In genomic region chr9:56075264-56075663, GRCm38 (mm10) we compare ENCODE assay signal across 8 mouse cellular contexts. TPM values are rescaled to one million over a fixed set of nuclear protein-coding genes. Genes with fewer than 3 reads are reported as not detected.
DNase-seq lines count a peak whose midpoint lies in the region; ATAC-seq and TF ChIP-seq lines count a peak whose summit lies in the region.

No protein-coding gene starts in this region.

- H3K36me3 ChIP-seq in MEL (ENCODE audit: control insufficient read depth in 1 of 2, insufficient read depth in 2 of 2, low read length in 2 of 2): no peaks in the 10 kb centered on the region
- peaks cover 24% of the 10 kb centered on the region for H3K36me3 ChIP-seq in forebrain, embryonic 14.5 days (ENCODE audit: control insufficient read depth, insufficient read depth, low read length)
- no peaks in the 10 kb centered on the region for H3K36me3 ChIP-seq in thymus, adult 2 months (ENCODE audit: control insufficient read depth, insufficient read depth, low read length)

- WGBS in forebrain, embryonic 14.5 days: 8% methylated on average over 4 of the region's 4 CpGs
- WGBS in lung, adult 2 months: 7% methylated on average over 4 of the region's 4 CpGs
- WGBS in olfactory bulb, adult 2 months: 15% methylated on average over 4 of the region's 4 CpGs
- 4% methylated on average over 4 of the region's 4 CpGs for WGBS in thymus, adult 2 months

- peak; percentile 61 for ATAC-seq in forebrain, embryonic 14.5 days

- H3K27ac ChIP-seq in MEL (ENCODE audit: control insufficient read depth, low read depth, low read length): no peak overlapping the region
- 0 out of 2 replicates have a peak overlapping the region, but pooled peaks have one; percentile 3 for H3K27ac ChIP-seq in forebrain, embryonic 14.5 days (ENCODE audit: low read depth, low read length)
- peak overlapping the region; percentile 46; the same call in 1 of the 2 replicates for H3K27ac ChIP-seq in olfactory bulb, adult 2 months (ENCODE audit: insufficient read depth, low read depth, low read length)
- H3K27ac ChIP-seq in thymus, adult 2 months (ENCODE audit: control insufficient read depth, insufficient read depth, low read length): peak overlapping the region; percentile 95

- no peak overlapping the region for H3K9ac ChIP-seq in MEL (ENCODE audit: control insufficient read depth, low read depth, low read length, poor library complexity, severe bottlenecking)
- no peak overlapping the region for H3K9ac ChIP-seq in forebrain, embryonic 14.5 days (ENCODE audit: low read length)

- no peaks in the 10 kb centered on the region for H3K79me2 ChIP-seq in MEL (ENCODE audit: control insufficient read depth, insufficient read depth, low read length, poor library complexity)

- TF ChIP-seq EP300 in MEL (IDR thresholded peaks at IDR 0.05; ENCODE audit: low read depth in 1 of 2, low read length in 2 of 2): no peak

- peaks cover 0 to 3% of the 10 kb centered on the region in 2 experiments; a peak in 1 of 4 replicates for H3K4me1 ChIP-seq in MEL (ENCODE audit: control insufficient read depth in 1 of 2, insufficient read depth in 2 of 2, low read length in 2 of 2)
- H3K4me1 ChIP-seq in forebrain, embryonic 14.5 days (ENCODE audit: control insufficient read depth, insufficient read depth, low read length): no peaks in the 10 kb centered on the region
- peaks cover 5% of the 10 kb centered on the region; the same call in 1 of the 2 replicates for H3K4me1 ChIP-seq in lung, adult 2 months (ENCODE audit: control insufficient read depth, insufficient read depth, low read length)
- no peaks in the 10 kb centered on the region for H3K4me1 ChIP-seq in olfactory bulb, adult 2 months (ENCODE audit: control insufficient read depth, insufficient read depth, low read length)
- H3K4me1 ChIP-seq in thymus, adult 2 months (replicated peaks; ENCODE audit: control insufficient read depth, insufficient read depth, low read length): peaks cover 27% of the 10 kb centered on the region

- TF ChIP-seq RAD21 in MEL (IDR thresholded peaks at IDR 0.05; ENCODE audit: low read depth, low read length): peak; percentile 50

- no peak overlapping the region for H3K4me3 ChIP-seq in MEL (ENCODE audit: control insufficient read depth in 1 of 2, insufficient read depth in 1 of 2, low read depth in 2 of 2, low read length in 2 of 2)
- H3K4me3 ChIP-seq in forebrain, embryonic 14.5 days (ENCODE audit: low read depth, low read length): no peak overlapping the region
- no peak overlapping the region for H3K4me3 ChIP-seq in lung, adult 2 months (replicated peaks; ENCODE audit: extremely low read depth, low read depth, low read length)
- no peak overlapping the region for H3K4me3 ChIP-seq in olfactory bulb, adult 2 months (ENCODE audit: insufficient read depth, low read depth, low read length)
- no peak overlapping the region for H3K4me3 ChIP-seq in thymus, adult 2 months (ENCODE audit: control insufficient read depth, insufficient read depth, low read length)

- no peak overlapping the region for H3K4me2 ChIP-seq in forebrain, embryonic 14.5 days (ENCODE audit: low read length)

- intact Hi-C loops in heart, postnatal 25 days (cut with DNase I): loop anchor here (2.0 kb wide), 1 partner anchor 44 kb away; no protein-coding TSS in a partner anchor

- H3K27me3 ChIP-seq in MEL (ENCODE audit: control insufficient read depth in 1 of 2, insufficient read depth in 2 of 2, low read length in 2 of 2): no peaks in the 10 kb centered on the region
- no peaks in the 10 kb centered on the region for H3K27me3 ChIP-seq in forebrain, embryonic 14.5 days (replicated peaks; ENCODE audit: control insufficient read depth, insufficient read depth, low read length)
- no peaks in the 10 kb centered on the region for H3K27me3 ChIP-seq in thymus, adult 2 months (ENCODE audit: control insufficient read depth, insufficient read depth, low read length)

- no peaks in the 10 kb centered on the region for H3K9me3 ChIP-seq in MEL (replicated peaks; ENCODE audit: insufficient read depth, low read length)
- no peaks in the 10 kb centered on the region for H3K9me3 ChIP-seq in forebrain, embryonic 14.5 days (replicated peaks; ENCODE audit: control insufficient read depth, low read length)

- TF ChIP-seq CTCF in MEL (IDR thresholded peaks at IDR 0.05 in 2 of 3, conservative IDR thresholded peaks at IDR 0.05 in 1 of 3; ENCODE audit: control insufficient read depth in 1 of 3, insufficient read depth in 1 of 3, low read depth in 2 of 3, low read length in 3 of 3, poor library complexity in 1 of 3, severe bottlenecking in 1 of 3): peak; percentile 78 to 82 (median 82)
- peak; percentile 67 for TF ChIP-seq CTCF in lung, adult 2 months (IDR thresholded peaks at IDR 0.05; ENCODE audit: insufficient read depth, low read length)
- TF ChIP-seq CTCF in olfactory bulb, adult 2 months (IDR thresholded peaks at IDR 0.05; ENCODE audit: insufficient read depth, low read depth, low read length): 0 out of 2 replicates have a peak, but pooled peaks have one; percentile 7
- TF ChIP-seq CTCF in thymus, adult 2 months (IDR thresholded peaks at IDR 0.05; ENCODE audit: borderline replicate concordance, control insufficient read depth, extremely low read depth, insufficient read depth, low read length, poor library complexity): peak; percentile 61; the same call in 1 of the 2 replicates

- no peak for TF ChIP-seq POLR2A in MEL (IDR thresholded peaks at IDR 0.05; ENCODE audit: control insufficient read depth in 1 of 2, insufficient read depth in 1 of 2, low read depth in 1 of 2, low read length in 2 of 2, poor library complexity in 1 of 2)
- no peak for TF ChIP-seq POLR2A in lung, adult 2 months (IDR thresholded peaks at IDR 0.05; ENCODE audit: borderline replicate concordance, extremely low read depth, low read depth, low read length)
- no peak for TF ChIP-seq POLR2A in olfactory bulb, adult 2 months (IDR thresholded peaks at IDR 0.05; ENCODE audit: insufficient read depth, low read depth, low read length)
- no peak for TF ChIP-seq POLR2A in thymus, adult 2 months (IDR thresholded peaks at IDR 0.05; ENCODE audit: control insufficient read depth, extremely low read depth, insufficient read depth, low read length, poor library complexity)

- DNase-seq in MEL (ENCODE audit: low read depth, low spot score): peak; percentile 83
- DNase-seq in c-Kit-positive CD71-positive TER-119-negative erythroid progenitor cells, embryonic 14.5 days (ENCODE audit: low read depth): peak; percentile 63
- DNase-seq in forebrain, embryonic 14.5 days (ENCODE audit: low spot score): peak; percentile 84
- peak; percentile 53 for DNase-seq in heart, postnatal 25 days (ENCODE audit: low spot score)
- DNase-seq in kidney, postnatal 4 days: peak; percentile 71 to 81
- peak; percentile 46 for DNase-seq in lung, adult 2 months
- peak; percentile 74 for DNase-seq in thymus, adult 2 months

TF ChIP-seq in MEL, 35 proteins besides CTCF, POLR2A, EP300 and RAD21:
- TF ChIP-seq SMC3 (IDR thresholded peaks at IDR 0.05; ENCODE audit: low read depth, low read length): peak; percentile 41
- no peak for TF ChIP-seq MYC (IDR thresholded peaks at IDR 0.05; ENCODE audit: low read depth, low read length)
- no peak for TF ChIP-seq MAFK (IDR thresholded peaks at IDR 0.05; ENCODE audit: borderline replicate concordance, low read depth, low read length)
- no peak for TF ChIP-seq GATA1 (IDR thresholded peaks at IDR 0.05; ENCODE audit: low read depth, low read length)
- TF ChIP-seq RCOR1 (IDR thresholded peaks at IDR 0.05; ENCODE audit: low read depth, low read length): no peak
- TF ChIP-seq ZC3H11A (IDR thresholded peaks at IDR 0.05; ENCODE audit: low read depth, low read length): 0 out of 2 replicates have a peak, but pooled peaks have one; percentile 13
- TF ChIP-seq JUND (IDR thresholded peaks at IDR 0.05; ENCODE audit: low read depth, low read length): no peak
- TF ChIP-seq POLR2AphosphoS2 (IDR thresholded peaks at IDR 0.05; ENCODE audit: low read length): no peak
- TF ChIP-seq TCF12 (IDR thresholded peaks at IDR 0.05; ENCODE audit: low read depth, low read length): no peak

RNA-seq across cellular contexts. Expression of gene Pstpip1, which starts 14.5 kb away (rescaled TPM):
- total RNA-seq in MEL (2012; rRNA removed): 0.04 TPM in 1 of 2 replicates, not detected in the other
- polyA plus RNA-seq in MEL (2012; ENCODE audit: insufficient read depth in 1 of 2, insufficient read length in 2 of 2, low read depth in 1 of 2, low replicate concordance in 2 of 2, missing spikeins in 1 of 2): under 1 TPM in 1 of 2 experiments, not detected in 1; 0.22 TPM
- 0.20 and 0.41 TPM in 2 replicates for polyA plus RNA-seq in forebrain, embryonic 14.5 days (2014; fragmentation: Nextera tagmentation; extraction: Ambion mirVana)
- 1 to 10 TPM in 1 of 2 experiments, under 1 TPM in 1; 0.83 to 1.8 TPM for total RNA-seq in heart, postnatal 25 days (2021)
- polyA plus RNA-seq in lung, adult 2 months (2012; rRNA removed): 9.5 and 14.5 TPM in 2 replicates
- polyA plus RNA-seq in olfactory bulb, adult 2 months (2012; ENCODE audit: insufficient read depth, insufficient read length, low replicate concordance, missing spikeins): not detected in 2 replicates
- 184 and 196 TPM in 2 replicates for polyA plus RNA-seq in thymus, adult 2 months (2012; rRNA removed)

RNA-seq across cellular contexts. Expression of gene Rcn2, which starts 33.6 kb away (rescaled TPM):
- total RNA-seq in MEL (2012; rRNA removed): 22.7 and 28.6 TPM in 2 replicates
- polyA plus RNA-seq in MEL (2012; ENCODE audit: insufficient read depth in 1 of 2, insufficient read length in 2 of 2, low read depth in 1 of 2, low replicate concordance in 2 of 2, missing spikeins in 1 of 2): 10 to 100 TPM in 1 of 2 experiments, not detected in 1; 16.9 TPM
- 327 and 330 TPM in 2 replicates for polyA plus RNA-seq in forebrain, embryonic 14.5 days (2014; fragmentation: Nextera tagmentation; extraction: Ambion mirVana)
- 10 to 100 TPM; 26.9 to 27.9 TPM for total RNA-seq in heart, postnatal 25 days (2021)
- 62.3 and 84.1 TPM in 2 replicates for polyA plus RNA-seq in lung, adult 2 months (2012; rRNA removed)
- not detected in 2 replicates for polyA plus RNA-seq in olfactory bulb, adult 2 months (2012; ENCODE audit: insufficient read depth, insufficient read length, low replicate concordance, missing spikeins)
- 47.3 and 53.5 TPM in 2 replicates for polyA plus RNA-seq in thymus, adult 2 months (2012; rRNA removed)

Comparison
In these comparisons a context has a peak if more than half of its experiments do, and no peak if none do; other contexts are left out.
1. CTCF ChIP-seq: peak in every context shown above with its lines; median percentile 82 in MEL; 67 in lung, adult 2 months; 61 in thymus, adult 2 months; 7 in olfactory bulb, adult 2 months.